Mouse (Mus musculus): ENCODE results near the gene Mbtd1. TPM values are rescaled to one million over a fixed set of nuclear protein-coding genes. Genes with fewer than 3 reads are reported as not detected.

Mbtd1 gene
- total RNA-seq, 2 experiments from 2014 or later: 28.9 to 32.6 TPM

- no peak for DNase-seq (ENCODE audit: low spot score in 2 of 2)
Measured at GRCm38 (mm10) chr11:93986298-93986697, 100.6 kb downstream of the Mbtd1 start.

- no peak for DNase-seq (ENCODE audit: low spot score in 2 of 2)
Measured at GRCm38 (mm10) chr11:93987026-93987425, 101.4 kb downstream of the Mbtd1 start.

- DNase-seq (ENCODE audit: low spot score in 2 of 2): no peak
Measured at GRCm38 (mm10) chr11:93987625-93988327, 102.1 kb downstream of the Mbtd1 start.

GRCm38 (mm10) chr11:93988328-93989062, 102.8 kb downstream of the Mbtd1 start:
- DNase-seq (ENCODE audit: low spot score in 2 of 2): no peak

GRCm38 (mm10) chr11:93994531-93994930, 108.9 kb downstream of the Mbtd1 start:
- no peak for DNase-seq (ENCODE audit: low spot score in 2 of 2)

GRCm38 (mm10) chr11:93995111-93995719, 109.6 kb downstream of the Mbtd1 start:
- peak; percentile 69 to 78 for DNase-seq (ENCODE audit: low spot score in 2 of 2)

- peak; percentile 89 to 95 for DNase-seq (ENCODE audit: low spot score in 2 of 2)
Measured at GRCm38 (mm10) chr11:93995720-93996305, 110.2 kb downstream of the Mbtd1 start, which contains the start of gene Spag9. TSS of gene Spag9 (plus strand) at chr11:93996091.

Other genes with a start within 250 kb of the Mbtd1 start
- gene Utp18, start 86 bp upstream of the Mbtd1 start, total RNA-seq (2021): 10 to 100 TPM; 23.7 to 24.1 TPM
- gene Nme2, start 70.4 kb downstream of the Mbtd1 start, total RNA-seq (2021): 10 to 100 TPM; 76.6 to 90.3 TPM
- 100 to 1,000 TPM; 108 to 113 TPM for gene Gm20390, start 82.4 kb downstream of the Mbtd1 start, total RNA-seq (2021)
- gene Nme1, start 82.7 kb downstream of the Mbtd1 start, total RNA-seq (2021): 10 to 100 TPM; 65.8 to 73.3 TPM
- gene Spag9, start 110.2 kb downstream of the Mbtd1 start, total RNA-seq (2021): 100 to 1,000 TPM; 212 to 219 TPM

All from layer of hippocampus, adult 18-20 months (tissue).